In genomic region chr8:119698960-119699359, GRCm38 (mm10) we compare ENCODE assay signal across 8 mouse cellular contexts. TPM values are rescaled to one million over a fixed set of nuclear protein-coding genes. Genes with fewer than 3 reads are reported as not detected.
A peak's percentile ranks its signal among the peaks of the same experiment; 100 is the strongest.
DNase-seq lines count a peak whose midpoint lies in the region; ATAC-seq and TF ChIP-seq lines count a peak whose summit lies in the region.

No protein-coding gene starts in this region.

- no peak overlapping the region for H3K4me3 ChIP-seq in cerebellum, adult 2 months (replicated peaks; ENCODE audit: insufficient read depth, low read depth, low read length)
- no peak overlapping the region for H3K4me3 ChIP-seq in heart, embryonic 12.5 days

- H3K27ac ChIP-seq in cerebellum, adult 2 months (ENCODE audit: insufficient read depth, low read length) = no peak overlapping the region
- H3K27ac ChIP-seq in heart, embryonic 12.5 days (ENCODE audit: poor library complexity, severe bottlenecking) = no peak overlapping the region

- H3K4me1 ChIP-seq in cerebellum, adult 2 months (ENCODE audit: control insufficient read depth, insufficient read depth, low read length) = no peaks in the 10 kb centered on the region
- H3K4me1 ChIP-seq in heart, embryonic 12.5 days (replicated peaks) = peaks cover 29% of the 10 kb centered on the region

- WGBS in cerebellum, adult 2 months = 1% methylated on average over 12 of the region's 12 CpGs
- 3% methylated on average over 12 of the region's 12 CpGs for WGBS in heart, embryonic 12.5 days

- DNase-seq in cerebellum, adult 2 months = peak in 1 of 2 experiments; percentile 31
- no peak for DNase-seq in cerebellum, adult 11 months
- peak; percentile 44 for DNase-seq in 416B (ENCODE audit: low read depth)
- peak; percentile 52 to 65 for DNase-seq in cerebellum, postnatal 14 days
- peak; percentile 78 to 81 for DNase-seq in kidney, postnatal 4 days
- DNase-seq in thymus, postnatal 25 days = peak; percentile 59

- peaks cover 3% of the 10 kb centered on the region; the same call in 1 of the 2 replicates for H3K27me3 ChIP-seq in cerebellum, adult 2 months (ENCODE audit: control insufficient read depth, insufficient read depth, low read length)
- H3K27me3 ChIP-seq in heart, embryonic 12.5 days (replicated peaks) = peaks cover 54% of the 10 kb centered on the region

- no peaks in the 10 kb centered on the region for H3K9me3 ChIP-seq in heart, embryonic 12.5 days (replicated peaks)

- ATAC-seq in heart, embryonic 12.5 days (ENCODE audit: insufficient number of reproducible peaks, low FRiP score) = no peak
- peak; percentile 81 for ATAC-seq in megakaryocyte progenitor cell, adult 5-6 weeks (replicated peaks; ENCODE audit: poor library complexity)

- H3K36me3 ChIP-seq in heart, embryonic 12.5 days = no peaks in the 10 kb centered on the region

- no peak for TF ChIP-seq POLR2A in cerebellum, adult 2 months (IDR thresholded peaks at IDR 0.05; ENCODE audit: borderline replicate concordance, insufficient read depth, low read length)

- peak overlapping the region; percentile 45 for H3K4me2 ChIP-seq in heart, embryonic 12.5 days

- 0 out of 2 replicates have a peak overlapping the region, but pooled peaks have one; percentile 1 for H3K9ac ChIP-seq in heart, embryonic 12.5 days

- peak; percentile 64 for TF ChIP-seq CTCF in cerebellum, adult 2 months (IDR thresholded peaks at IDR 0.05; ENCODE audit: borderline replicate concordance, insufficient read depth, low read depth, low read length)

RNA-seq across cellular contexts. Expression of gene Atp2c2, which starts 0.8 kb away (rescaled TPM):
- polyA plus RNA-seq in cerebellum, adult 2 months (2012; rRNA removed) = 0.28 and 0.35 TPM in 2 replicates
- 0.33 and 0.38 TPM in 2 replicates for polyA plus RNA-seq in heart, embryonic 12.5 days (2016; fragmentation: Nextera tagmentation; extraction: Ambion mirVana)
- total RNA-seq in megakaryocyte progenitor cell, adult 5-6 weeks (2015) = not detected in 2 replicates
- not detected in 2 replicates for total RNA-seq in megakaryocyte progenitor cell, adult 5-6 weeks (2017)

RNA-seq across cellular contexts. Expression of gene Wfdc1, which starts 32.8 kb away (rescaled TPM):
- polyA plus RNA-seq in cerebellum, adult 2 months (2012; rRNA removed) = 18.9 and 19.3 TPM in 2 replicates
- polyA plus RNA-seq in heart, embryonic 12.5 days (2016; fragmentation: Nextera tagmentation; extraction: Ambion mirVana) = 3.1 and 3.5 TPM in 2 replicates
- not detected in 2 replicates for total RNA-seq in megakaryocyte progenitor cell, adult 5-6 weeks (2015)
- total RNA-seq in megakaryocyte progenitor cell, adult 5-6 weeks (2017) = not detected in 2 replicates
